Mouse (Mus musculus): ENCODE results near the gene Abcg8. TPM values are rescaled to one million over a fixed set of nuclear protein-coding genes. Genes with fewer than 3 reads are reported as not detected.
A peak's percentile ranks its signal among the peaks of the same experiment; 100 is the strongest.

Abcg8 gene
- polyA plus RNA-seq, 1 experiment from 2014 or later: 0.58 TPM

GRCm38 (mm10) chr17:84687994-84688393, 11.9 kb downstream of the Abcg8 start:
- no peaks in the 10 kb centered on the region for H3K9me3 ChIP-seq (replicated peaks; ENCODE audit: control insufficient read depth, low read length)
- 66% methylated on average over 5 of the region's 5 CpGs for WGBS (ENCODE audit: insufficient replicate concordance)
- no peak overlapping the region for H3K4me3 ChIP-seq (ENCODE audit: low read depth, low read length)
- ATAC-seq (ENCODE audit: low read depth): no peak
- H3K36me3 ChIP-seq (ENCODE audit: control insufficient read depth, insufficient read depth): no peaks in the 10 kb centered on the region
- H3K9ac ChIP-seq (ENCODE audit: low read depth, low read length): no peak overlapping the region
- H3K4me2 ChIP-seq (ENCODE audit: low read depth, low read length): no peak overlapping the region
- no peak overlapping the region for H3K27ac ChIP-seq (ENCODE audit: low read length)
- no peaks in the 10 kb centered on the region for H3K27me3 ChIP-seq (ENCODE audit: control insufficient read depth, insufficient read depth, low read depth, low read length)
- no peaks in the 10 kb centered on the region; the same call in none of the 2 replicates for H3K4me1 ChIP-seq (ENCODE audit: control insufficient read depth, low read depth, low read length)

- Histone ChIP-seq H3K36me3 (ENCODE audit: control insufficient read depth, insufficient read depth) (no peaks in the 10 kb centered on the region), H3K27ac (ENCODE audit: low read length) (peak overlapping the region; percentile 77), H3K4me1 (ENCODE audit: control insufficient read depth, low read depth, low read length) (no peaks in the 10 kb centered on the region; the same call in none of the 2 replicates), H3K4me2 (ENCODE audit: low read depth, low read length) (no peak overlapping the region), H3K4me3 (ENCODE audit: low read depth, low read length) (no peak overlapping the region), H3K9ac (ENCODE audit: low read depth, low read length) (no peak overlapping the region), H3K9me3 (replicated peaks; ENCODE audit: control insufficient read depth, low read length) (no peaks in the 10 kb centered on the region), H3K27me3 (ENCODE audit: control insufficient read depth, insufficient read depth, low read depth, low read length) (no peaks in the 10 kb centered on the region)
- peak; percentile 43; the same call in 1 of the 2 replicates for ATAC-seq (ENCODE audit: low read depth)
- 40% methylated on average over 11 of the region's 11 CpGs for WGBS (ENCODE audit: insufficient replicate concordance)
Observed at GRCm38 (mm10) chr17:84688834-84689233, 12.7 kb downstream of the Abcg8 start.

- ATAC-seq (ENCODE audit: low read depth): peak; percentile 84
- no peak overlapping the region for H3K9ac ChIP-seq (ENCODE audit: low read depth, low read length)
Observed at GRCm38 (mm10) chr17:84689316-84689715, 13.2 kb downstream of the Abcg8 start.

DNA sequence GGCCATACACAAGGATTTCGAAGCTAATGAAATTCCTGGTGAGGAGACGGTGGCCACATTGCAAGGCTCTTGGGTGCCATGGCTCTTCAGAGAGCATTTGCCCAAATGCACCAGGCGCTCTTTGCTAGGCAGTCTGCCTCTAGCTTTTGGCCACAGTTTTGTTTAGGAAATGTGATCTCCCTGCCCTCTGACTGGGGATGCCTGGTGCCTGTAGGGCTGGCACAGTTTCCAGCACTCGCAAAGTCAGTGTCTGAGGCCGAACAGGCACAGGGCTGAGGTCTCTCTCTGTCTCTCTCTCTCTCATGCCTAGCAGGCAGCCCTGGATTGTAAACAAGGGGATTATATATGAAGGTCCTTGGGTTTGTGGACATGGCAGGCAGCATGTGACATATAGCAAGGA, 14.0 kb downstream of the Abcg8 start:
- Histone ChIP-seq H3K27ac (ENCODE audit: low read length) (peak overlapping the region; percentile 68), H3K9ac (ENCODE audit: low read depth, low read length) (no peak overlapping the region)
- WGBS (ENCODE audit: insufficient replicate concordance): 62% methylated on average over 5 of the region's 5 CpGs

More at GRCm38 (mm10) chr17:84689316-84689715, 13.2 kb downstream of the Abcg8 start:
- Histone ChIP-seq H3K4me1 (ENCODE audit: control insufficient read depth, low read depth, low read length) (peaks cover under 1% of the 10 kb centered on the region), H3K9me3 (replicated peaks; ENCODE audit: control insufficient read depth, low read length) (no peaks in the 10 kb centered on the region), H3K27ac (ENCODE audit: low read length) (peak overlapping the region; percentile 77), H3K36me3 (ENCODE audit: control insufficient read depth, insufficient read depth) (no peaks in the 10 kb centered on the region), H3K4me2 (ENCODE audit: low read depth, low read length) (no peak overlapping the region), H3K27me3 (ENCODE audit: control insufficient read depth, insufficient read depth, low read depth, low read length) (no peaks in the 10 kb centered on the region), H3K4me3 (ENCODE audit: low read depth, low read length) (no peak overlapping the region)
- WGBS (ENCODE audit: insufficient replicate concordance): 51% methylated on average over 5 of the region's 5 CpGs

GRCm38 (mm10) chr17:84693741-84694140, 17.6 kb downstream of the Abcg8 start:
- Histone ChIP-seq H3K9ac (ENCODE audit: low read depth, low read length) (no peak overlapping the region), H3K4me3 (ENCODE audit: low read depth, low read length) (no peak overlapping the region), H3K27ac (ENCODE audit: low read length) (no peak overlapping the region), H3K27me3 (ENCODE audit: control insufficient read depth, insufficient read depth, low read depth, low read length) (no peaks in the 10 kb centered on the region), H3K4me1 (ENCODE audit: control insufficient read depth, low read depth, low read length) (peaks cover 2% of the 10 kb centered on the region), H3K36me3 (ENCODE audit: control insufficient read depth, insufficient read depth) (no peaks in the 10 kb centered on the region), H3K4me2 (ENCODE audit: low read depth, low read length) (no peak overlapping the region), H3K9me3 (replicated peaks; ENCODE audit: control insufficient read depth, low read length) (no peaks in the 10 kb centered on the region)
- ATAC-seq (ENCODE audit: low read depth): no peak
- 48% methylated on average over 2 of the region's 2 CpGs for WGBS (ENCODE audit: insufficient replicate concordance)

More for the DNA sequence above, 14.0 kb downstream of the Abcg8 start:
- Histone ChIP-seq H3K27me3 (ENCODE audit: control insufficient read depth, insufficient read depth, low read depth, low read length) (no peaks in the 10 kb centered on the region), H3K36me3 (ENCODE audit: control insufficient read depth, insufficient read depth) (no peaks in the 10 kb centered on the region), H3K4me3 (ENCODE audit: low read depth, low read length) (no peak overlapping the region), H3K9me3 (replicated peaks; ENCODE audit: control insufficient read depth, low read length) (no peaks in the 10 kb centered on the region), H3K4me1 (ENCODE audit: control insufficient read depth, low read depth, low read length) (peaks cover 2% of the 10 kb centered on the region), H3K4me2 (ENCODE audit: low read depth, low read length) (no peak overlapping the region)
- no peak for ATAC-seq (ENCODE audit: low read depth)

- Histone ChIP-seq H3K4me1 (ENCODE audit: control insufficient read depth, low read depth, low read length) (peaks cover 2% of the 10 kb centered on the region), H3K9ac (ENCODE audit: low read depth, low read length) (no peak overlapping the region), H3K27me3 (ENCODE audit: control insufficient read depth, insufficient read depth, low read depth, low read length) (no peaks in the 10 kb centered on the region), H3K36me3 (ENCODE audit: control insufficient read depth, insufficient read depth) (no peaks in the 10 kb centered on the region), H3K4me2 (ENCODE audit: low read depth, low read length) (no peak overlapping the region), H3K4me3 (ENCODE audit: low read depth, low read length) (no peak overlapping the region), H3K9me3 (replicated peaks; ENCODE audit: control insufficient read depth, low read length) (no peaks in the 10 kb centered on the region), H3K27ac (ENCODE audit: low read length) (no peak overlapping the region)
- 50% methylated on average over 6 of the region's 6 CpGs for WGBS (ENCODE audit: insufficient replicate concordance)
- ATAC-seq (ENCODE audit: low read depth): no peak
Observed at GRCm38 (mm10) chr17:84696537-84696936, 20.4 kb downstream of the Abcg8 start.

DNA sequence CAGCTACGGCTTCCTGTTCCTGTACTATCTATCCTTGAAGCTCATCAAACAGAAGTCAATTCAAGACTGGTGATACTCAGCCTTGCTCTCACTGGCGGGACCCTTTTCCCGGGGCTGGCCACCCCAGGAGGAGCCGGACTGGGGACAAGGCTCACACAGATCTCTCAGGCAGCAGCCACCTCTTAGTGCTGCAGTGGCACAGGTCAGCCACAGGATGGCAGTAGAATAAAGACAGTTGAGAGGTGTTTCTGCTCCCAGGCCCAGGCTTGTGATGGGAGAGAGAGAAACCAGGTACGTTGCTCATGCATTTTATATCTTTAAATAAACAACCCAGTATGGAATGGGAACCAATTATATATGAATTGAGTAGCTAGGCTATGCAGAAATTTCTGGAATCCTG, 22.6 kb downstream of the Abcg8 start:
- H3K4me3 ChIP-seq (ENCODE audit: low read depth, low read length): no peak overlapping the region
- no peaks in the 10 kb centered on the region for H3K36me3 ChIP-seq (ENCODE audit: control insufficient read depth, insufficient read depth)
- H3K4me1 ChIP-seq (ENCODE audit: control insufficient read depth, low read depth, low read length): peaks cover 2% of the 10 kb centered on the region
- H3K27ac ChIP-seq (ENCODE audit: low read length): no peak overlapping the region
- ATAC-seq (ENCODE audit: low read depth): no peak
- no peak overlapping the region for H3K9ac ChIP-seq (ENCODE audit: low read depth, low read length)
- H3K9me3 ChIP-seq (replicated peaks; ENCODE audit: control insufficient read depth, low read length): no peaks in the 10 kb centered on the region
- 27% methylated on average over 5 of the region's 5 CpGs for WGBS (ENCODE audit: insufficient replicate concordance)
- no peak overlapping the region for H3K4me2 ChIP-seq (ENCODE audit: low read depth, low read length)
- no peaks in the 10 kb centered on the region for H3K27me3 ChIP-seq (ENCODE audit: control insufficient read depth, insufficient read depth, low read depth, low read length)

DNA sequence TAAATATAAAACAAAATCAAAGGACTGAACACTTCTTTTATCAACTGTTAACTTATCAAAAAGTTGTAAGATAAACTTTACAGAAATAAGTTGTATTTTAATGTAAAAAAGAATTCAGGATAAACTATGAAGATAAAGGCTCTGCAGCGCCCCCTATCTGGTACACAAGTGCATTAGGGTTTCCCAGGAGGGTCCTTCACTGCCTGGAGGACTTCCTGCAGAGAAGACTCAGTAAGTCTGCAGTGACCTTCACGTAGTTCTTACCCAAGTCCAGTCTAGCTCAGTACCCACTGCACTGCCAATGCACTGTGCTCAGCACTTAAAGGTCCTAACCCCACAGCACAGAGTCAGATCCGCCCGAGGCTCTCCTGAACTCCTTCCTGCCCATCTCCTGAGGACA, 31.3 kb downstream of the Abcg8 start:
- Histone ChIP-seq H3K27ac (ENCODE audit: low read length) (no peak overlapping the region), H3K9ac (ENCODE audit: low read depth, low read length) (no peak overlapping the region), H3K36me3 (ENCODE audit: control insufficient read depth, insufficient read depth) (peaks cover 20% of the 10 kb centered on the region), H3K4me2 (ENCODE audit: low read depth, low read length) (no peak overlapping the region), H3K9me3 (replicated peaks; ENCODE audit: control insufficient read depth, low read length) (no peaks in the 10 kb centered on the region), H3K4me1 (ENCODE audit: control insufficient read depth, low read depth, low read length) (no peaks in the 10 kb centered on the region), H3K27me3 (ENCODE audit: control insufficient read depth, insufficient read depth, low read depth, low read length) (no peaks in the 10 kb centered on the region), H3K4me3 (ENCODE audit: low read depth, low read length) (no peak overlapping the region)
- WGBS (ENCODE audit: insufficient replicate concordance): 63% methylated on average over 4 of the region's 4 CpGs
- ATAC-seq (ENCODE audit: low read depth): no peak

DNA sequence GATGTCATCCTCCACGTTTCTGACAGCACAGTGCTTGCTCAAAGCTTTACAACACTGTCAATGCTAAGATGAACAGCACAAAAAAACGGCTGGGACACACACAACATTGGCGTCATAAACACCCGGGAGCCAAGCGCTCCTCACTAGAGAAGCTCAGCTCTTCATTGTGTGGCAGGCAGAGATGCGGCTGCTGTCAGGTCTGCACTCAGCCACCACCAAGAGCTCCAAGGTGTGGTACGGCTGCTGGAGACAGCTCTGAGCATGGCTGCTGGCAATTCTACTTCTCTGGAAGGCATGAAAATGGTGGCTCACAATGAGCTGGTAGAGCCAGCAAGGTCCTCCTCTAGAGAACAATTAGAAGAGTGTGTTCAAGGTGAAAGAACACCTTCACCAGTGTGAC, 32.7 kb downstream of the Abcg8 start:
- Histone ChIP-seq H3K36me3 (ENCODE audit: control insufficient read depth, insufficient read depth) (peaks cover 20% of the 10 kb centered on the region), H3K4me3 (ENCODE audit: low read depth, low read length) (no peak overlapping the region), H3K27ac (ENCODE audit: low read length) (no peak overlapping the region), H3K9me3 (replicated peaks; ENCODE audit: control insufficient read depth, low read length) (no peaks in the 10 kb centered on the region), H3K27me3 (ENCODE audit: control insufficient read depth, insufficient read depth, low read depth, low read length) (no peaks in the 10 kb centered on the region), H3K9ac (ENCODE audit: low read depth, low read length) (no peak overlapping the region), H3K4me1 (ENCODE audit: control insufficient read depth, low read depth, low read length) (no peaks in the 10 kb centered on the region), H3K4me2 (ENCODE audit: low read depth, low read length) (no peak overlapping the region)
- no peak for ATAC-seq (ENCODE audit: low read depth)
- 74% methylated on average over 7 of the region's 7 CpGs for WGBS (ENCODE audit: insufficient replicate concordance)

Measured in liver, embryonic 16.5 days (tissue).